13 mouse cellular contexts compared by ENCODE assay signal in genomic region chr12:54833856-54834399, GRCm38 (mm10). TPM values are rescaled to one million over a fixed set of nuclear protein-coding genes. Genes with fewer than 3 reads are reported as not detected.
DNase-seq lines count a peak whose midpoint lies in the region; ATAC-seq lines count a peak whose summit lies in the region.
"Had no signal": no experiment of that assay in that cellular context is flagged by ENCODE, and none has a peak within 500 bp of the region (broad histone marks: within the 10 kb centered on the region; RNA-seq: fewer than 3 reads in every experiment).

No protein-coding gene starts in this region.

- no peaks in the 10 kb centered on the region for H3K9me3 ChIP-seq in midbrain, embryonic 10.5 days (replicated peaks)
- H3K9me3 ChIP-seq in midbrain, embryonic 16.5 days (replicated peaks; ENCODE audit: control insufficient read depth, low read length, poor library complexity, severe bottlenecking) = no peaks in the 10 kb centered on the region
- H3K9me3 ChIP-seq in heart, embryonic 16.5 days (replicated peaks; ENCODE audit: control insufficient read depth, low read length) = no peaks in the 10 kb centered on the region
- no peaks in the 10 kb centered on the region for H3K9me3 ChIP-seq in intestine, embryonic 16.5 days (ENCODE audit: control insufficient read depth, low read length)
- no peaks in the 10 kb centered on the region for H3K9me3 ChIP-seq in forebrain, embryonic 12.5 days
- H3K9me3 ChIP-seq: forebrain, embryonic 10.5 days; liver, embryonic 13.5 days had no signal

- ATAC-seq in midbrain, embryonic 16.5 days = no peak
- no peak for ATAC-seq in heart, embryonic 16.5 days (replicated peaks; ENCODE audit: extremely low read depth, insufficient read depth, low FRiP score)
- ATAC-seq in intestine, embryonic 16.5 days = no peak
- ATAC-seq in forebrain, embryonic 12.5 days (ENCODE audit: low FRiP score) = no peak

- no peaks in the 10 kb centered on the region for H3K27me3 ChIP-seq in midbrain, embryonic 10.5 days (ENCODE audit: low read depth, poor library complexity, severe bottlenecking)
- no peaks in the 10 kb centered on the region for H3K27me3 ChIP-seq in midbrain, embryonic 16.5 days (ENCODE audit: control insufficient read depth, insufficient read depth, low read depth, low read length)
- H3K27me3 ChIP-seq in heart, embryonic 16.5 days (ENCODE audit: control insufficient read depth, insufficient read depth, low read length) = no peaks in the 10 kb centered on the region
- no peaks in the 10 kb centered on the region for H3K27me3 ChIP-seq in intestine, embryonic 16.5 days (replicated peaks; ENCODE audit: control insufficient read depth, insufficient read depth, low read length)
- no peaks in the 10 kb centered on the region for H3K27me3 ChIP-seq in forebrain, embryonic 12.5 days
- H3K27me3 ChIP-seq: liver, embryonic 13.5 days had no signal

- no peak overlapping the region for H3K4me3 ChIP-seq in midbrain, embryonic 10.5 days
- H3K4me3 ChIP-seq in midbrain, embryonic 16.5 days (ENCODE audit: low read depth, low read length) = no peak overlapping the region
- H3K4me3 ChIP-seq in heart, embryonic 16.5 days (ENCODE audit: low read length) = no peak overlapping the region
- no peak overlapping the region for H3K4me3 ChIP-seq in intestine, embryonic 16.5 days (ENCODE audit: low read length)
- H3K4me3 ChIP-seq in forebrain, embryonic 12.5 days (replicated peaks) = no peak overlapping the region
- H3K4me3 ChIP-seq: forebrain, embryonic 10.5 days; liver, embryonic 13.5 days had no signal

- 78% methylated on average over 9 of the region's 9 CpGs for WGBS in midbrain, embryonic 10.5 days
- WGBS in midbrain, embryonic 16.5 days = 58% methylated on average over 9 of the region's 9 CpGs
- WGBS in heart, embryonic 16.5 days = 37% methylated on average over 9 of the region's 9 CpGs
- WGBS in intestine, embryonic 16.5 days = 71% methylated on average over 9 of the region's 9 CpGs
- WGBS in forebrain, embryonic 12.5 days = 72% methylated on average over 9 of the region's 9 CpGs

- H3K36me3 ChIP-seq in midbrain, embryonic 10.5 days = no peaks in the 10 kb centered on the region
- no peaks in the 10 kb centered on the region for H3K36me3 ChIP-seq in midbrain, embryonic 16.5 days (ENCODE audit: control insufficient read depth, insufficient read depth, low read length)
- no peaks in the 10 kb centered on the region for H3K36me3 ChIP-seq in heart, embryonic 16.5 days (ENCODE audit: control insufficient read depth, insufficient read depth)
- H3K36me3 ChIP-seq in intestine, embryonic 16.5 days (ENCODE audit: control insufficient read depth, insufficient read depth, low read length) = no peaks in the 10 kb centered on the region
- no peaks in the 10 kb centered on the region for H3K36me3 ChIP-seq in forebrain, embryonic 12.5 days (replicated peaks)
- H3K36me3 ChIP-seq: forebrain, embryonic 10.5 days; liver, embryonic 13.5 days had no signal

- peak; percentile 19 to 20 for DNase-seq in cerebellum, postnatal 10 days
- no peak for DNase-seq in cerebellum, adult 9-10 months
- DNase-seq in midbrain, embryonic 10.5 days (ENCODE audit: low spot score) = no peak
- peak; percentile 50 for DNase-seq in gastrocnemius, adult 18-20 months (ENCODE audit: low spot score)
- DNase-seq: kidney, postnatal 25 days; liver, embryonic 13.5 days; lung, postnatal 14 days; right cerebral cortex, postnatal 4 days had no signal

- H3K4me2 ChIP-seq in midbrain, embryonic 16.5 days (ENCODE audit: low read length) = no peak overlapping the region
- peak overlapping the region; percentile 20; the same call in 1 of the 2 replicates for H3K4me2 ChIP-seq in heart, embryonic 16.5 days (ENCODE audit: low read depth, low read length)
- no peak overlapping the region for H3K4me2 ChIP-seq in intestine, embryonic 16.5 days (ENCODE audit: low read depth, low read length)
- no peak overlapping the region for H3K4me2 ChIP-seq in forebrain, embryonic 12.5 days

- peaks cover 19% of the 10 kb centered on the region for H3K4me1 ChIP-seq in midbrain, embryonic 10.5 days
- H3K4me1 ChIP-seq in midbrain, embryonic 16.5 days (ENCODE audit: control insufficient read depth, insufficient read depth, low read length) = peaks cover 3% of the 10 kb centered on the region; the same call in 1 of the 2 replicates
- H3K4me1 ChIP-seq in heart, embryonic 16.5 days (ENCODE audit: control insufficient read depth, insufficient read depth, low read length) = peaks cover 25% of the 10 kb centered on the region
- H3K4me1 ChIP-seq in intestine, embryonic 16.5 days (ENCODE audit: control insufficient read depth, insufficient read depth, low read length) = peaks cover 10% of the 10 kb centered on the region
- H3K4me1 ChIP-seq in forebrain, embryonic 12.5 days = peaks cover 7% of the 10 kb centered on the region

- no peak overlapping the region for H3K9ac ChIP-seq in midbrain, embryonic 16.5 days (ENCODE audit: low read depth, low read length)
- H3K9ac ChIP-seq in heart, embryonic 16.5 days (ENCODE audit: low read length) = peak overlapping the region; percentile 50
- H3K9ac ChIP-seq in intestine, embryonic 16.5 days (ENCODE audit: low read depth, low read length) = no peak overlapping the region
- H3K9ac ChIP-seq in forebrain, embryonic 12.5 days = no peak overlapping the region
- H3K9ac ChIP-seq: liver, embryonic 13.5 days had no signal

- H3K27ac ChIP-seq in midbrain, embryonic 10.5 days (replicated peaks) = 0 out of 2 replicates have a peak overlapping the region, but pooled peaks have one; percentile 28
- H3K27ac ChIP-seq in midbrain, embryonic 16.5 days (ENCODE audit: low read length) = no peak overlapping the region
- peak overlapping the region; percentile 76 for H3K27ac ChIP-seq in heart, embryonic 16.5 days (ENCODE audit: low read length)
- H3K27ac ChIP-seq in intestine, embryonic 16.5 days (ENCODE audit: low read length) = no peak overlapping the region
- H3K27ac ChIP-seq in forebrain, embryonic 12.5 days = no peak overlapping the region
- H3K27ac ChIP-seq: liver, embryonic 13.5 days had no signal

RNA-seq across cellular contexts. Expression of gene Cfl2, which starts 28.7 kb away (rescaled TPM):
- 196 and 221 TPM in 2 replicates for polyA plus RNA-seq in midbrain, embryonic 10.5 days (2016; fragmentation: Nextera tagmentation; extraction: Ambion mirVana)
- 273 and 279 TPM in 2 replicates for polyA plus RNA-seq in midbrain, embryonic 16.5 days (2015; fragmentation: Nextera tagmentation; extraction: Ambion mirVana)
- total RNA-seq in gastrocnemius, adult 18-20 months (2021) = 100 to 1,000 TPM; 462 to 524 TPM
- polyA plus RNA-seq in heart, embryonic 16.5 days (2015; fragmentation: Nextera tagmentation; extraction: Ambion mirVana) = 448 and 521 TPM in 2 replicates
- polyA plus RNA-seq in intestine, embryonic 16.5 days (2015; fragmentation: Nextera tagmentation; extraction: Ambion mirVana) = 157 and 161 TPM in 2 replicates
- 263 and 275 TPM in 2 replicates for polyA plus RNA-seq in forebrain, embryonic 12.5 days (2016; fragmentation: Nextera tagmentation; extraction: Ambion mirVana)

RNA-seq across cellular contexts. Expression of gene Snx6, which starts 38.4 kb away (rescaled TPM):
- polyA plus RNA-seq in midbrain, embryonic 10.5 days (2016; fragmentation: Nextera tagmentation; extraction: Ambion mirVana) = 196 and 202 TPM in 2 replicates
- 145 and 149 TPM in 2 replicates for polyA plus RNA-seq in midbrain, embryonic 16.5 days (2015; fragmentation: Nextera tagmentation; extraction: Ambion mirVana)
- total RNA-seq in gastrocnemius, adult 18-20 months (2021) = 10 to 100 TPM; 17.0 to 17.6 TPM
- polyA plus RNA-seq in heart, embryonic 16.5 days (2015; fragmentation: Nextera tagmentation; extraction: Ambion mirVana) = 98.0 and 107 TPM in 2 replicates
- polyA plus RNA-seq in intestine, embryonic 16.5 days (2015; fragmentation: Nextera tagmentation; extraction: Ambion mirVana) = 147 and 155 TPM in 2 replicates
- 197 and 204 TPM in 2 replicates for polyA plus RNA-seq in forebrain, embryonic 12.5 days (2016; fragmentation: Nextera tagmentation; extraction: Ambion mirVana)

Comparison
In these comparisons a context has a peak if more than half of its experiments do, and no peak if none do; other contexts are left out.
1. DNase-seq: peak in cerebellum, postnatal 10 days (2 of 2) and gastrocnemius, adult 18-20 months (single experiment); none in cerebellum, adult 9-10 months (single experiment) and midbrain, embryonic 10.5 days (single experiment).
2. H3K27ac ChIP-seq: peak in midbrain, embryonic 10.5 days (single experiment) and heart, embryonic 16.5 days (single experiment); none in midbrain, embryonic 16.5 days (single experiment), intestine, embryonic 16.5 days (single experiment) and forebrain, embryonic 12.5 days (single experiment).